Mouse (Mus musculus): ENCODE results near the gene Fbxw4. TPM values are rescaled to one million over a fixed set of nuclear protein-coding genes. Genes with fewer than 3 reads are reported as not detected.

Fbxw4 gene
- total RNA-seq, 2 experiments from 2014 or later: 32.9 to 33.5 TPM

DNA sequence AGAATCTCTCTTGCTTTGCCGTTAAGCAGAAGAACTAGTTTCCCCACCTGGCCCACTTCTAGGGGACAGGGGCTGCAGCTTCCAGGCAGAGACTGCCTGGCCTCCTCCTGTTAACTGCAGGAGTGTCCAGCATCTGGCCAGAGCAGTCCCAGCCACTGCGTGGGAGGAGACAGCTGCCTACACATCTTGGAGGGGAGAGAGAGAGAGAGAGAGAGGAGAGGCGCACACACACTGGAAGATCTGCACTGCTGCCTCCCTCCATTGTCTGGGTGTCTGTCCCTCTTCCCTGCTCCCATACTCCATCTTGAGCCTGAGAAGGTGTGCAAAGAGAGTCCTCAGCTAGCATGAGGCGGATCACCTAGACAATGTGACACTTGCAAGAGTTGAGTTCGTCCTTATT is 130.8 kb downstream of the Fbxw4 start:
- no peak for DNase-seq (ENCODE audit: low spot score in 2 of 2)
- intact Hi-C loops (cut with DNase I): no loop called here

Other genes with a start within 250 kb of the Fbxw4 start
- gene Poll, start 99.8 kb downstream of the Fbxw4 start, total RNA-seq (2021): 1 to 10 TPM; 8.6 to 8.7 TPM
- gene Gm17018, start 99.7 kb downstream of the Fbxw4 start, total RNA-seq (2021): 10 to 100 TPM; 70.4 to 71.2 TPM
- not detected for gene Fgf8, start 82.6 kb upstream of the Fbxw4 start, total RNA-seq (2021)
- gene Npm3, start 89.3 kb upstream of the Fbxw4 start, total RNA-seq (2021): 1 to 10 TPM; 7.1 to 7.4 TPM
- 100 to 1,000 TPM; 159 to 160 TPM for gene Mgea5, start 123.5 kb upstream of the Fbxw4 start, total RNA-seq (2021)
- gene Kcnip2, start 155.7 kb upstream of the Fbxw4 start, total RNA-seq (2021): 100 to 1,000 TPM; 141 to 165 TPM

Data from left cerebral cortex, postnatal 25 days (tissue).